Mouse (Mus musculus) spleen, adult 12 weeks (tissue): ENCODE results near the gene Folr2.

Experiments used
- DNase-seq: peaks from one replicate; pipeline ENCODE4 v3.0.0; 2022; ENCODE audit warnings: low spot score

The Folr2 gene

DNA sequence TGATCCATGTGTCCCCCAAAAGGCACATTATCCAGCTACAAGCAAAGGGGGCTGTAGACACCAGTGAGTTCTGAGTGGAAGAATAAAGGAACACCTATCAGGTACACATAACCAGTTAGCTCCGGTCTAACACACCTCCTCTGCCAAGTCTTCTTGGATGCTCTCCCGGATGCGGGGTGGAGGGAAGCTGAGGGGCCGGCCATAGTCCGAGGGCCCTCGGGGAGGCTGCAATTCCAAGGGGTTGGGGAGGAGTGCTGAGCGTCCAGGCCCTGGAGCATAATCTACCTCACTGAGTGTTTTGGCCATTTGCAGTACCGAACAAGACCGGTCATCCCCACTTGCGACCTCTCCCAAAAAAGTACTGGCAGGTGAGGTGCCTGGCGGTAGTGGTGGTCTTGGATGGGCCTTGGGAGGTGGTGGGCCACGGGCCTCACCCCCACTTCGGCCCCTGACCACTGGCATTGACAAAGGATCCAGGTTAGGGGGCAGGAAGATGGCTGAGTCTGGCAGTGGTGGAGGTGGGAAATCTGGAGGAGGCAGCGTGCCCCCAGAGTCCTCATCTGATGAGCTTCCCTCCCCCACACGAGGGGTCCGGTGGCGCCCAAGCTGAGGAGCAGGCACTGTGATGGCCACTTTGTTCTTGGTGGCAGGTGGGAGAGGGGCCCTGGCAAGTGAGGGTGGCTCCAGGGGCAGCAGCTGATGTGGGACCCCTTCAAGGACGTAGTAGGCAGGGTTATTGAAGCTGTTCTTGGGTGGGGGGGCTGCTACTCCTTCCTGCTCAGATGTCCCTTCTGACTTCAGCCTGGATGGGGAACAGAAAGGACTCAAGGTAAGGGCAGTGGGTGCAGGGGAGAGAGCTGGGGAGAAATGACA is 33.0 kb downstream of the Folr2 start:
- no peak for DNase-seq

- DNase-seq, result no peak
Observed at GRCm38 (mm10) chr7:101822836-101823757, 33.9 kb downstream of the Folr2 start.

DNA sequence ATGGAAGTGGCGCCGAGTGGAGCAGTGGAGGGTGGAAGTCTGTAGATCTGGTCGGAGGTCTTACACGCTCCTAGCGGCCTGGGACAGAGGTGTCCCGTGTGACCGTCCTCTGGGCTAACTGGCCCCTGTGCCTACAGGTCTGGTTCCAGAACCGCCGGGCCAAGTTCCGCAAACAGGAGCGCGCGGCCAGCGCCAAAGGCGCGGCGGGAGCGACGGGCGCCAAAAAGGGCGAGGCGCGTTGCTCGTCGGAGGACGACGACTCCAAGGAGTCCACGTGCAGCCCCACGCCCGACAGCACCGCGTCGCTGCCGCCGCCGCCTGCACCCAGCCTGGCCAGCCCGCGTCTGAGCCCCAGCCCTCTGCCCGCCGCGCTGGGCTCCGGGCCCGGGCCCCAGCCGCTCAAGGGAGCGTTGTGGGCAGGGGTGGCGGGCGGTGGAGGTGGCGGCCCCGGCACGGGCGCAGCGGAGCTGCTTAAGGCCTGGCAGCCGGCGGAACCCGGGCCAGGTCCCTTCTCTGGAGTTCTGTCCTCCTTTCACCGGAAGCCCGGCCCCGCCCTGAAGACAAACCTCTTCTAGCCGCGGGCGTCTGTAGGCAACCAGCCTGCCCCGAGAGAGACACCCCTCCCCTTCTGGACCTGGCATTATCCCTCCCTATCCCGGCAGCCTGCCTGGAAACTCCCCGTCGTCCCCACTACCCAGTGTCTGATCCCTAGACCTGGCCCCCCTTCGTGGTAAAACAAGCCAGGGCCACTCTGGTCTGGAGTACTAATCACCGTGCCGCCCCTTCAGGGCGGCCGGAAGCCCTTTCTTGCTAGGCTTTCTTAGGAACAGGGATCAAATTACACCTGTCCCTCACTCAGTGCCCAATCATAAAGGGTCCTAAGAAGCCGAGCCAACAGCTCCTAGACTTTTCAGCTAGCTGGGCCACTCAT is 35.2 kb downstream of the Folr2 start:
- no peak for DNase-seq

GRCm38 (mm10) chr7:101820295-101821030 is 36.5 kb downstream of the Folr2 start:
- DNase-seq, result no peak

DNA sequence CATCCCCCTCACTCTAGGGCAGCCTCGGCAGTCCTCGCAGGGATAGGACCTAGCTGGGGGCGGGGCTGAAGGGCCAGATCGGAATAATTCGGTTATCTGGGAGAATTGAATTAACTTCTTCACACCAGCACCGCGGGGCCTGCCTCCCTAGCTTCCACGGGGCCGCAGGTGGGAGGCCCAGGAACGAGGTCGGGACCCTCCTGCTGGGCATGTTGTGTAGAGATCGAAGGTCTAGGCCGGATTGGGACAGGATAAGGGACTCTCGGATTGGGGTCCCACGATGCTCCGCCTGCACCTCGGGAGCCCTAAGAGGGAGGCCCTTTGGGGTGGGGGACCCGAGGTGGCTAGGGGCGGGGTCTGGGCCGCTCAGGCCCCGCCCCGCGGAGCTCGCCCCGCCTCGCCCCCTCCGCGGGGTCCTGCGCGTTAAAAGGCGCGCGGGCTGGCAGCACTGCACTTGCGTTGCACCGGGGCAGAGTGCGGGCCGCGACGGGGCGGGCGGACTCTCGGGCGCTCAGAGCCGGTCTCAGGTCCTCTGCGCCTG is 39.1 kb downstream of the Folr2 start, which contains the start of gene Phox2a:
Gene Phox2a (plus strand): TSS at position 453 of the 541 bp plus-strand sequence.
- DNase-seq, result no peak
